Mouse (Mus musculus) kidney, postnatal 10 days (tissue): ENCODE results near the gene Lce1b.
A peak's percentile ranks its signal among the peaks of the same experiment; 100 is the strongest.

Source experiments
- DNase-seq: peaks from one replicate; pipeline ENCODE4 v3.0.0; 2021; ENCODE audit warnings: mixed read lengths

Lce1b gene

GRCm38 (mm10) chr3:92656826-92657225 is at the start of gene Lce1b:
Lce1b (minus strand) TSS chr3:92656926.
- DNase-seq = no peak

DNA sequence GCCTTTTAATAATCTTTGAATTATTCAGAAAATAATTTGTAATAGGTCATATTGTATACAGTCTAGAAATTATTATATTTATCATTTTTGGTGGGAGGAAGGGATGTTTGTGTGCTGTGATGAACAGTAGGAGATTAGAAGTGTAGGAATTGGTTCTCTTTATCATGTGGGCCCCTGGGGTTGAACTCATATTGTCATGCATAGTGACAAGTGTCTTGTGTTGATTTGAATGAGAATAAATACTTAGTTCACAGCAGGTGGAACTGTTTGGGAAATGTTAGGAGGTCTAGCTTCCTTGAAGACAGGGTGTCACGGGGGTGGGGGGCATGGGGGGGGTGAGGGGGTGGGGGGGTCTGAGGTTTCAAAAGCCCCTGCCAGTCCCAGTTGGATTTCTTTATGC is 37.9 kb upstream of the Lce1b start:
- no peak for DNase-seq

- DNase-seq = no peak
Observed at GRCm38 (mm10) chr3:92691688-92692087, 35.0 kb upstream of the Lce1b start.

GRCm38 (mm10) chr3:92689154-92689553 is 32.4 kb upstream of the Lce1b start:
- DNase-seq = peak; percentile 30

GRCm38 (mm10) chr3:92687110-92687509 is 30.4 kb upstream of the Lce1b start, which contains the start of gene Lce1d:
Lce1d (minus strand) TSS chr3:92687210.
- DNase-seq = no peak

- no peak for DNase-seq
Observed at GRCm38 (mm10) chr3:92678947-92679346, 22.2 kb upstream of the Lce1b start, which contains the start of gene Lce1c. Lce1c (plus strand) TSS chr3:92679247.

DNA sequence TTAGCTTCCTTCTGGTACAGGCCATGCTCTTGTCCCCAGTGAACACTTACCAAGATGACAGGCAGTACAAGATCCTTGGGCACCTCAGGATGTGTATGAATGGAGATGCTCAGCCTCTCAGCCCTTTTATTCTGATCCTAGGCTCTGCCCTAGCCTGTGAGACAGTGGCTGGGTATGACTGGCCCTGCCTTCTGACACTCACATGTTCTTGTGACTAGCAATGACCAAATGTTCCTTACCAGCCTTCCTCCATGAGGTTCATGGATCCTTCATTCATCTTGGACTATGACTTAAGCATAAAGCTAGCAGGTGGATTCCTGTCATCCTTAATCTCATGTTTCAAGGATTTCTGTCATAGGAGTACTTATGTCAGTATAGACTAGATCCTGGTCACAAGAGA is 13.5 kb upstream of the Lce1b start, which contains the start of gene Lce1a2:
Gene Lce1a2 (minus strand): TSS at position 101 of the 400 bp plus-strand sequence.
- DNase-seq = no peak

- DNase-seq = no peak
Observed at GRCm38 (mm10) chr3:92648207-92648606, 8.5 kb downstream of the Lce1b start, which contains the start of gene Lce1a1. Lce1a1 (minus strand) TSS chr3:92648307.

- no peak for DNase-seq
Observed at GRCm38 (mm10) chr3:92639854-92640253, 16.9 kb downstream of the Lce1b start.

DNA sequence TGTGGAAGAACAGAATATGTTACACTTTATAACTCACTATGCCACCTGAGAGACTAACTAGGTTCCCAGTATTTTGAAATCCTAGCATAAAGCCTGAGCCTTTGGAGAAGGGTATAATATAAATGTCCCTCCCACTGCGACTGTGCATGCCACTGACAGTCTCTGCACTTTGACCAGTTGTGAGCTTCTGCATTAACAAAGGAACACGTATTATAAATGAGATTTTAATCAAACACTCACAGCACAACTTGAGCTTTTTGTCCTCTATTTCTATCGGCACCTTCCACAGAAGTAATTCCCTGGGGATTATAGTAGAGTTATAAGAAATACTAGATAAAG is 18.1 kb downstream of the Lce1b start:
- DNase-seq = no peak

GRCm38 (mm10) chr3:92637745-92638652 is 18.7 kb downstream of the Lce1b start:
- no peak for DNase-seq

GRCm38 (mm10) chr3:92621560-92621959 is 35.2 kb downstream of the Lce1b start, which contains the start of gene Lce6a:
Lce6a (minus strand) TSS chr3:92621660.
- no peak for DNase-seq

GRCm38 (mm10) chr3:92609804-92610203 is 46.9 kb downstream of the Lce1b start:
- no peak for DNase-seq

GRCm38 (mm10) chr3:92607392-92607791 is 49.3 kb downstream of the Lce1b start, which contains the start of gene 2210017I01Rik:
2210017I01Rik (minus strand) TSS chr3:92607492.
- DNase-seq = no peak
